Mouse (Mus musculus) right cerebral cortex, postnatal 25 days (tissue): Measurements from ENCODE around the gene Oas1f.
"Not testable (repeated sequence)": the region's sequence is repeated elsewhere in the genome, so short reads cannot be mapped to it uniquely, and the experiment has no call there.

Source experiments
- DNase-seq: peaks from one replicate; pipeline ENCODE4 v3.0.0; 2022

Gene Oas1f

GRCm38 (mm10) chr5:120876839-120877238 lies 29.7 kb downstream of the Oas1f start:
- not testable (repeated sequence) for DNase-seq

GRCm38 (mm10) chr5:120877407-120877806 lies 30.2 kb downstream of the Oas1f start:
- not testable (repeated sequence) for DNase-seq

GRCm38 (mm10) chr5:120878803-120879202 lies 31.6 kb downstream of the Oas1f start:
- DNase-seq = not testable (repeated sequence)

DNA sequence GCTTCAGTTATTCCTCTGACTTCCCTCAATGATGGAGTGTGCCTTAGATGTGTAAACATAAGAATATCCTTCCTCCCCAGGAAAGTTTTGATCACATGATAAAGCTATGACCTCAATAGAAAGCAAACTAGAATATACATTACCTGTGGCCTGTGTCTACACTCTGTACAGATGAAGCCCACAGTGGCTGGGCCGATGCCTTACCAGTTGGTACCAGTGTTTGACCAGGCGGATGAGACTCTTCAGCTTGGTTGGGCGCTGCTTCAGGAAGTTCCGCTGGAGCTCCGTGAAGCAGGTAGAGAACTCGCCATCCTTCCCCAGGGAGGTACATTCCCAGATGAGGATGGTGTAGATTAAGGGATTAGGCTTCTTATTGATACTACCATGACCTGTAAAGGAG lies 34.5 kb downstream of the Oas1f start:
- DNase-seq = not testable (repeated sequence)

GRCm38 (mm10) chr5:120887413-120887812 lies 40.2 kb downstream of the Oas1f start, which contains the start of gene Oas1g:
TSS of gene Oas1g (minus strand) at chr5:120887613.
- not testable (repeated sequence) for DNase-seq

DNA sequence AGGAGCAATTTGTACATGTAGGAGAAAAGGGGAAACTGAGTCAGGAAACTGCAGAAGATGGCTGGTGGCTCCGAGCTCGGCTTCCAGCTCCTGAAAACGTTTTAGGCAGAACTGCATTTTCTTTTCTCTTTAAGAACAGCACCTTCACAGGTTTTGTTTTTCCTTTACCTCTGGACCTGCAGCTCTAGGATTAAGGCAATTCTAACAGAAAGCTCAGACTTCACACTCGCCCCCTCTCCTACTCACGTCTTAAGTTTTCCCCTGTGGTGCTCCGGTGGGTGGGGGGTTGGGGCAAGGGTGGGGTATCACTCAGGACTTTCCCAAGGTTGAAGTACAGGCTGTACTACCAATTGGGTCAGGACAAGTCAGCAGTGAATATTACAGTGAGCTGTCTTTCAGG lies 40.7 kb downstream of the Oas1f start:
- DNase-seq = no peak

GRCm38 (mm10) chr5:120888294-120888815 lies 41.2 kb downstream of the Oas1f start:
- DNase-seq = not testable (repeated sequence)

GRCm38 (mm10) chr5:120890026-120890425 lies 42.9 kb downstream of the Oas1f start:
- no peak for DNase-seq

DNA sequence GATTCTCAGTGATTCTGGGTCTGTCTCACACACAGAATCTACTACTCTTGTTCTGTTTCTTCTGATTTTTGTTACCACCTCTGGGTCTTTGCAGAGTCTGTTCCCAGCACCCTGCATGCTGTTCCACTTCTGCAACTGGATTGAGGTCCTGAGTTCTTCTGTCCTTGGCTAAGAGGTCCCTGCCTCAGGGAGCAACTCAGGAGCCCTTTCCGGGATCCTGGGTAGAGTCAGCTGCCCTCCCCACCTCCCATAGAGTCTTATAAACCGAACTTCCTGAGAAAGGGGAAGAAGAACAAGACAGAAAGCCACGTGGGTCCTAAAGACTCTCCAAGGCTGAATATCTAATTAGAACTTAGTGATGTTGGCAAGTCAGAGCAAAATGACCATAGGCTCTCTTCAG lies 43.8 kb downstream of the Oas1f start:
- DNase-seq = no peak

DNA sequence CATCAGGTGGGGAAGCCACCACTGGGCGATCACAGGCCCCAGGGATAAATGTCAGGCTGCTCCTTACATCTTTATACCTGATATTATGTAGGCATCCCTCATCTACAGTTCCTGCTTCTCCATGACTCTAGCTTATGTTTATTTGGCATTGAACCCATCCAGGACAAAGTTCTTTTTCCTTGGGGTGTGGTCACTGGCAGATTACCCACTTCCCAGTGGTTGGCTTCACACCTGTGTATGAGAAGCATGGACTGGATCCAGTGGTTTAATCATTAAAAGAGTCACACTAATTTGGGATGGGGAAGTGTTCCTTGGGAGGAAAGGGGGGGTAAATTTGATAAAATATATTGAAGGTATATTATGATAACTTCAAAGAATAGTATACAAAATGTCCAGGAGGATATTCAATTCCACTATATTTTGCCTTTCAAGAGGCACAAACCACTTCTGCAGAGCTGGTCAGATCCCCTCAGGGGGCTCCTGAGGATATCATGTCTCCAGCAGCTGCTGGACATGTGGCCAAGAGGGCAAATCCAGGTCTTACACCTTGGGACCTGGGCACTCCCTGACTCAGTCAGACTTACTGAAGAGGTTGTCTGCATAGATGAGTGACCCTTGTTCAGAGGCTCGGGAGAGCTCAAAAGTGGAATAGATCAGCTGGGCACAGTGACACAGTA lies 44.5 kb downstream of the Oas1f start:
- not testable (repeated sequence) for DNase-seq

GRCm38 (mm10) chr5:120892243-120892660 lies 45.1 kb downstream of the Oas1f start:
- no peak for DNase-seq

GRCm38 (mm10) chr5:120893866-120894265 lies 46.7 kb downstream of the Oas1f start:
- DNase-seq = not testable (repeated sequence)

- DNase-seq = not testable (repeated sequence)
Observed at GRCm38 (mm10) chr5:120894692-120895091, 47.5 kb downstream of the Oas1f start.

DNA sequence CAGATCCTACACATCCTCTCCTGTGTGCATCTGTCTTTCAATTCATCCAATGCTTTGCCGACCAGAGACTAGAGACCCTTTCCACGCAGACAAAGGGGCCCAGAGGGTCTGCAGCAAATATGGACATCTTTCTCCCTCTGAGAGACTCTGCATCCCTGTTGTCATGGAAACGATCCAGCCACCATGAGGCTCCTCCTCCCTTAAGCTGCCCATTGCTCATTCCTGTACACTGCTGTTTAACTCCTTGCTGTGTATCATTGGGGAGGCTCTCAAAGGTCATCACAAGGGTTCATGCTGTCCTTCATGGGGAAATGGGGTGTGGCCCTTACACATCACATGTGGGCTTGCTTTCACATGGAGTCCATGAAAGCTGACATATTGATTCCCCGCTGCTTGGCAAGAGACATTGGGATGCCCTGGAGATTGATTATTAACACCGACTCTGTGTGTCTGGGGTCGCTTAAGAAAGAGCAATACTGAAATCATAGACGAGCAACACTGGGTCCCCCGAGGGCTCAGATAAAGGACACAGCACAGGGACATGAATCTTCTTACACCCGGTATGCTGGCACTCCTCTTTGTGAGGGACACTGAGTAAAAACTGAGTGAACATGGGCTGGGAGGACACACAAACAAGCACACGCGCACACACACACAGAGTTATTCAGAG lies 48.2 kb downstream of the Oas1f start:
- no peak for DNase-seq

DNA sequence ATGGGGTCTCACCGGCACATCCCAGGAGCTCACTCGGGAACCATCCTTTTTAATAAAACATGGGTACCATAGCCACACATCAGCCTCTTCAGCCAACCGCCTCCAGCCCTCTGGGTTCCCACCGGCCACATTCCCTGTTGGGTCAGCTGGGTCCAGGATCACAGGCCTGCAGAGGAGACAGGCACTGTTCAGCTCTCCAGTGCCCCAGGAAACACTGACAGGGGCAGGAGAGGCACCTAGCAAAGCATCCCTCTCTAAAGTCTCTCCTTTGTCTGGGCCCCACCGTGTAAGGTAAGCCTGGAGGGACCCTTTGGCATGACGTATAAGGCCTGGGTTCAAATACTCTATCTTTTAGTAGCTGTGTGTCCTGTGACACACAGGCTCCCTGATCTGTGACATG lies 51.1 kb downstream of the Oas1f start:
- DNase-seq = no peak

GRCm38 (mm10) chr5:120898726-120899125 lies 51.6 kb downstream of the Oas1f start:
- DNase-seq = no peak

GRCm38 (mm10) chr5:120900666-120901065 lies 53.5 kb downstream of the Oas1f start:
- no peak for DNase-seq

GRCm38 (mm10) chr5:120902056-120902455 lies 54.9 kb downstream of the Oas1f start:
- DNase-seq = no peak

- DNase-seq = not testable (repeated sequence)
Observed at GRCm38 (mm10) chr5:120906791-120907733, 59.9 kb downstream of the Oas1f start, which contains the start of gene Oas1a. TSS of gene Oas1a (minus strand) at chr5:120907521.
